Mouse (Mus musculus): ENCODE measurements around the gene Slit3. TPM values are rescaled to one million over a fixed set of nuclear protein-coding genes. Genes with fewer than 3 reads are reported as not detected.
A peak's percentile ranks its signal among the peaks of the same experiment; 100 is the strongest.

Slit3 gene
- total RNA-seq, 2 experiments from 2014 or later = 98.5 to 98.8 TPM

DNA sequence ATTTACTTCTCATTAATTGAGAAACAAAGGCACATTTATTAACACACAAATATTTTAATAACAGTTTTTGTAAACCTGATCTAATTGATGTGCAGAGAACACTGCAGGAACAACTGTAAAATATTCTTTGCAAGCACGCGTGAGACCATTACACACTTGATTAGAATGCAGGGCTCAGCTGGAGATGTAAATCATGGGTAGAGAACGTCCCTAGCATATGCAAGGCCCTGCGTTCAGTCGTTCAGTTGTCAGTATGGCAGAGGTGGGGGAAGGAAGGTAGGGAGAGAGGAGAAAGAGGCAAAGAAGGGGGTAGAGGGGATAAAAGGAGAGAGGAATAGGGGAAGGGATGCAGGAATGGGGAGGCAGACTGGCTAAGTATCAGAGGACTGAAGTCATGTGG, 61.9 kb downstream of the Slit3 start:
- no peak for DNase-seq (ENCODE audit: low spot score in 2 of 2)

DNA sequence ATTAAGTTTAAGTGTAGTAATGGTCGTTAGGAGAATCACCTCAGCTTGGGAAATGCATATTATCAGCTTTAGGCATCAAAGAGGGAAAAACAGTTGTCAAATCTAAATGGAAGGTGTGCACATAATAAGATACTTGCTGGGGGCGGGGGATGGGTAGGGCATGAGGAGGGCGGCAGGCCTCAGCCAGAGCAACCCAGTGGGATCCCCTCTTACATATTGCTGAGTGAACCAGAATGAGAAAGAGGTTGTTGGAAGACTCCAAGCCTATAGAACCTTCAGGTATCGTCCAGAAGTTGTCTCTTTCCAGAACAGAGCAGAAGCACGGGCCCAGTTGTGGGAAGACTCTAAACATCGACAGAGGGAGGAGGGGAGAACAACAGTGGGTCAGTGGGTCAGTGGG, 73.8 kb downstream of the Slit3 start:
- DNase-seq (ENCODE audit: low spot score in 2 of 2) = no peak

DNA sequence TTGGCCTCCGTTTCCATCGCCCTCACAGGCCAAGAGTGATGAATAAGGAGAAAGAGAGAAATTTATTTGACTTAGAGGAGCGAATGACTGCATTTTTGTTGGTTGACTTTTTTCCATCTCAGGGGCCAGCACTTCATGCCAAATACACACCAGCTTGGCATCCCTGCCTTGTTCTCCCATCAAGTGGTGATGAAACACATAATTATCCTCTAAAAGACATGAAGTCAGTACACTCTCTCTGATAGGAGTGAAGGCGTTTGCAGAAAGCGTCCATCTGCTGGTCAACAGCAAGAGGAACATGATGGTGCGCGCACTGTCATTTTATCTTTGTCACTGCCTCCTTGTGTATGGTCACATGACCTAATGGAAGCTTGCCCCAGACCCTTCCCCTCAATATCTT, 75.8 kb downstream of the Slit3 start:
- no peak for DNase-seq (ENCODE audit: low spot score in 2 of 2)

DNA sequence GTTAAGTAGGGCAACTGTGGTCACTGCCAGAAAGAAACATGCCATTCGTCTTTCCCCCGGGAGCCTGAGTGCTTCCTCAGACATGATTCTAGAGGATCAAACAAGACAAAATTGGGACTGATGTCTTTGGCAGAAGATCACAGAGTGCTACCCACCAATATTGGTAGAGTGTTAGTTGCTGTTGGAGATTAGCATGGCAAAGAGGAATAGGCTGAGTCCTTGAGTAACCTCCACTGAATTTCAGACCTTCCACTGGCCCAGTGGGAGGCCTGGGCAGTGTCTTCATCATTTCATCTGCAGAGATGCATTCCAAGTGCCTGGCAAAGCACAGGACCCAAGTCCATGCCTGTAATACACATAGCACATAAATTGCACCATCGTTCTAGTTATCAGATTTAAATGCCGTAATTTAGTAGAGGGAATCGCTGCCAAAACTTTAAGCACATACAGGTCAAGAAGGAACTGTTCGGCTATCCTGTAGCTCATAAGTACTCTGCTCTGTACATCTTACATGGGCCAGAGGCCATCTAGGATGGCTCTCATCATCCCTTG, 77.6 kb downstream of the Slit3 start:
- no peak for DNase-seq (ENCODE audit: low spot score in 2 of 2)

DNA sequence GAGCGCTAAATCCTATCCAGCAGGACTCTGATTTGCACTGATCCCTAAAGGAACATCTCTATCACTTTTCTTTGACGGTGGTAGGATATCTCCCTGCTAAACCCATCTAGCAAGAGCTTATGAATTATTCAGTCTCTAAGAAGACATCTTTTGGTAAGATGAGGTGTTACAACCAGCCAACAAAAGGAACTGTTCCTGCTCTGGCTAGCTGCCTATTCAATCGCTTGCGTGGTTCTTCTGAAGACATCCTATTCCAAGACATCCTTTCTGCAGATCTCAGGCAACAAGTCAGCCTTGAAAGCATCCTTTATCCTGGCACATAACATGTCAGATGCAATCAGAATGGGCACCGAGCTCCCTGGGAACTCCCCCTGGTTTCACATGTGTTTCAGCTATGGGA, 81.3 kb downstream of the Slit3 start:
- no peak for DNase-seq (ENCODE audit: low spot score in 2 of 2)

DNA sequence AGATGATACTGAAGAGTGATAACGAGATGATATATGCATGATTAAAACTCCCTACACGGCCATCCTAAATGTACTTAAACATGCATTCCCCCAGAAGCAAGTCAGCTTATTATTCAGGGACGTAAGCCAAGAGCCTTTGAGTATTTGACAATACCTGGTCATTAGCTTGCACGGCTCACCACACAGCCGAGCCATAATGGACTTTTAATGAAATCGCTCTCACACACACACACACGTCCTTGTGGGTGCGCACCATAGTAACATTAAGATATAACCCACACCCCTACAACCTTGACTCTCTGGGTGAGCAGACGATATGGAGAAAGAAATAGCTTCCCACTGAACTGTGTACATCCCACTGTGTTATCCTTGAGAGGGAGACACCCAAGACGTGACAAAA, 82.6 kb downstream of the Slit3 start:
- DNase-seq (ENCODE audit: low spot score in 2 of 2) = no peak

DNA sequence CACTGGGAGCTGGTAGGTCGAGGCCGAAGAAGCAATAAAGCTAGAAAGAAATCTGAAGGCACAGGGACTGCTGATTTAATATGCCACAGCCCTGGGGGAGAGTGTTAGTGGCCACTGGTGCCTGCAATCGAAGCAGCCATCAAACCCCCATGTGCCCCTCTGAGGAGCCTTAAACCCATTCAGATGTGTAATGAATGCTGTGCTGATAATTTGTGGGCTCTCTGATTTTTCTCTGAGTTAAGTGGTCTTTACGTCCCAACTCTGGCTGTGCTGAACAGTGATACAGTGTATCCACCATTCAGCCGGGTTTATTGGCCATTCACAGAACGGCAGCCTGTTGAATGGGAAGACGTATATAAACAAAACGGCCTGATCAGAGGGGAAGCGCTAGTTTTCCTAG, 83.1 kb downstream of the Slit3 start:
- DNase-seq (ENCODE audit: low spot score in 2 of 2) = no peak

DNA sequence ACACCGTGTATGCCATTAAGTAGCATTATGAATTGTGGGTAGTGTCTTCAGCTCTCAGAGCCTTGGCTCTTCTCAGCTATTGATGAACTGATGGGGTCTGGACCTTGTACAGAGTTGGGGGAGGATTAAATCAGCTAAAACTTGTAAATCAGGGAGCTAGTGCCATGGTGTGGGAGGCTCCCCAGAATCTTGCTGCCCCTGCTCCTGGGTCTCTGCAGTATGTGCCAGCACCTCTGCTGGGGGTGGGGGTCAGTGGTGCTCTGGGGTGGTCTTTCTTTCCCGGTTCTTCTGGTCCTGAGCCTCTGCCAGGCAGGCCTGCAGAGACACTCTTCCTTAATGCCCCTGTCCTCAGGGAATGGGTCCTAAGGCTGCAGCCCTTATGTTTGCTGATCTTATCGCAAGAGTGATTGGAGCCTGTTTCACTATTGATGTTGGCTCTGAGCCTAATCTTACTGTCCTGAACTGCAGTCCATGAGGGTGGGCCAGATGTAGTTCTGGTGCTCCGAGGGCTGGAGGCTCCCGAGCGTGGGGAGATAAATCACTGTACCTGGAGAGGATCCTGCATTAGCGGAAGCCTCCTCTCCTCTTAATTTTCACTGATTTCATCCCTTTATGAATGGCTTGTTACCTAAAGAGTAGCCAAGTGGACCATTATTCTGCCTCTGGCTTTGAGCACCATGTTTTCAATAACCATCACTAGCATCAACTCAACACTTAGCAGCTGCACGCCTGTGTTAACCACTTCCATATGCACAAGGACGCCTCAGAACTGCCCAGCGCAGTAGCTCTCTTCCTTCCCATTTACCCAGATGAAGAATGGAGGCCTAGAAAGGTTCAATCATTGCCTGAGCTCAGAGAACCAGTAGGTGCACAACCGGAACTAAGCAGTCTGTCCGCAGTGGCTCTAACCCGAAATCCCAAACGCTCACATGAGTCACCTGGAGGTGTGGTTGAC, 90.0 kb downstream of the Slit3 start:
- DNase-seq (ENCODE audit: low spot score in 2 of 2) = no peak

DNA sequence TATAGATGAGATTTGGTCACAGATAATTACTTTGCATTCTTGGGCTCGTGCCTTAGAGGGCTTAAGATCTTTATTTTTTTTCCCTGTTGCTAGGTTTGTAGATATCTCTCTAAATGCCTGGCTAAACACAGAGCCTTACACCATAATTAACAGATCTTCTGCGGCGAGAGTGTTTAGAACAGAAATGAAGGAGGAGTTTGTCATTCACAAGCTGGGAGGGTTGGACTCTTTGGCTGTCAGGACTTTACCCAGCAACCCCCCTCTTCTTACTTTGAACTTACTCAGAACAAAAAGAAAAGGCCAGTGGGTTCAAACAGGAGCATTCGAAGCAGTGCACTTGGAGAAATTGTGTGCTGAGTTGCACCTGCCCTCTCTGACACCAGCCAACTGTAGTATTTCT, 103.0 kb downstream of the Slit3 start:
- DNase-seq (ENCODE audit: low spot score in 2 of 2) = no peak

DNA sequence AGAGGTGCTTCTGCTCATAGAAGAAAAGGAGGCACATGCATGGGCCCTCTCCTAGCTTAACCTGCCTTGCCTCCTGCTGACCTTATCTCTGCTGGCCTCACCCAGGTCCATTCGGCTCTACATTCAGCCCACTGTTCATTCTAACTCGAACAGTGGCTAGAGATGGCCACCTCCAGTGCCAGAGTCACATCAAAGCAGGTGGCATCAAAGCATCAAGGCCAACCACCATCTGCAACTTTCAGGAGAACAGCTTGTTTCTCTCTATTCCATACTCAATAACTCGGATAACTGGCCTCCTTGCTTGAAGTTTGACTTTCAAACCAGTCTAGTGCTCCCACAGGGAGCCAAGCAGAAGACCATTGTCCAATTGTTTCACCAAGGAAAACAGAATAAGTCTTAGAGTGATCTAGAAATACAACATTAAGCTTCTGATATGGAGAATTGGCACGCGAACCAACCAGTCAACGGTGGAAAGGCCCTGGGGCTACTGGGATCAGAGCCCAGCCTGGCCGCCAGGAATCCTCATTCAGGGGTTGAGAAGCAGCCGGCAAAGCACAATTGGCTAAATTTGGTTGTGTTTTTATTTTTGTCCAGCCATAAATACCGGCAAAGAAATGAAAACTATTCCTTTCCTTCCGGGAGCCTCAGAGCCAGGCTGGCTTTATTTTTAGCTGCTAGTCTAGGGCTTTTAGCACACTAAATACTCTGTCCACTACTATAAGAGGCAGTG, 110.5 kb downstream of the Slit3 start:
- peak in 1 of 2 experiments; percentile 39 for DNase-seq (ENCODE audit: low spot score in 2 of 2)

DNA sequence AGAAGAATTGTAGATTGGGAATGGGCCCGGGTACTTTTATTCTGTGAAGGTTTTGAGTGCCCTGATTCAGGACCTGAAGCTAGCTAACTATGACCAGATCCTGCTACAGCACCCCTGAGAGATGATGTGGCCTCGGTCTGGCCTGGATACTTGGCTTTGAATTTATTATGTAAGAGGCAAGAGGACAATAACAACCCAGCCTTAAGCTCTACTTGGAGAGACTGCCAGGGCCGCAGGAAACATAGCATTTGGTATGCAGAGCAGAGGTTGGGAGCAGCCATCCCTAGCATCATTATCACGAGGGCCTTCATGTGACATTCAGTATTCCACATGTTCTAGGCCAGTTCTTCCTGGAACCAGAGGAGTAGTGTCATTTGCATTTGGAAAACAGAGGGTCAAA, 111.3 kb downstream of the Slit3 start:
- DNase-seq (ENCODE audit: low spot score in 2 of 2) = no peak

DNA sequence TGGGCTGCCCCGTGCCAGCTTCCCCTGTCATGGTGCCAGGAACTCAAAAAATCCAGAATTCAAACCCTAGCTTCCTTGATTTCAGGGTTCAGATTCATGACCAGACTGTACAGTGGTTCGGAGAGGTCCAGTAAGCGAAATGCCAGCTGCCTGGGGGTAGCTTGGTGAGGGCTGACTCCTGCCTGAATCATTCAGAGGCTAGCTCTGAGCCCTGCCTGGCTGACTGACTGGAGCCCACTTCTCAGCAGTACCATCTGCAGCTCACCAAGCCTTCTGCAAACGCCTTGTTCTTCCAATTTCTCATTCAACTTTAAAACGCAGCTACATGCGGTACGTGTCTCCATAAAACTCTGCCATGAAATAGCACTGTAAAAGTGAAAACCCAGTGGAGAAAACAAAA, 120.4 kb downstream of the Slit3 start:
- no peak for DNase-seq (ENCODE audit: low spot score in 2 of 2)

DNA sequence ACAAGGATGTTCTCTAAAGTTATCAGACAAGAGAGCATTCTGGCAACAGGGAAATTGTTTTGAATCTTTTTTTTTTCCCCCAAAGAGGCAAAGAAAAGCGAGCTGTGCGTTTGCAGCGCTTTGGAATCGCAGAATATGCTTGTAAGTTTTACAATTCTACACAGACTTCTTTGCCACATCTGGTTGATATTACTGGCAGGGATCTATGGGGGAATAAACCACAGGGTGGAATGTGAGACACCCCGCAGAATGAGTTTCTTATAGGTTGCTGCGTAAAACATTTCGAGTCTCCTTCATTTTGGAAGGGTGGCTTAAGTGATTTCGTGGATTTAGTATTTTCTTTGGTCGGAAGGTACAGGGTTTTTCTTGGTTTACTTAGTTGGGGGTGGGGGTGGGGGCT, 122.6 kb downstream of the Slit3 start:
- no peak for DNase-seq (ENCODE audit: low spot score in 2 of 2)

DNA sequence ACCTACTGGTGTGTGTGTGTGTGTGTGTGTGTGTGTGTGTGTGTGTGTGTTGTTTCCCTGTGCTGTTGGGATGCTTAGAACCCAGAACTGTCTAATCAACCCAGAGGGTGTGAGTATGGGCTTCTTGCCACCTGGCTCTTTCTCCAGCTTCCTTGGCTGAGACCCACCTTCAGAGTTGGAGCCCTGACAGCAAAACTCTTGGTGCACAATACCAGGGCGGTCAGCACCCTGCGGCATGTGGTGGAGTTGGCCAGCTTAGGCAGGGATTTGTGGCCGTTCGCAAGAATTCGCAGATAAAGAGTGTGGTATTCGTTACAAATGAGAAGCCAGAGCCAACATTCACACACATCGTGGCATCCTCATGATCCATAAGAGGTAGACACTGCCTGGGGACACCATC, 123.5 kb downstream of the Slit3 start:
- DNase-seq (ENCODE audit: low spot score in 2 of 2) = peak; percentile 57 to 67

DNA sequence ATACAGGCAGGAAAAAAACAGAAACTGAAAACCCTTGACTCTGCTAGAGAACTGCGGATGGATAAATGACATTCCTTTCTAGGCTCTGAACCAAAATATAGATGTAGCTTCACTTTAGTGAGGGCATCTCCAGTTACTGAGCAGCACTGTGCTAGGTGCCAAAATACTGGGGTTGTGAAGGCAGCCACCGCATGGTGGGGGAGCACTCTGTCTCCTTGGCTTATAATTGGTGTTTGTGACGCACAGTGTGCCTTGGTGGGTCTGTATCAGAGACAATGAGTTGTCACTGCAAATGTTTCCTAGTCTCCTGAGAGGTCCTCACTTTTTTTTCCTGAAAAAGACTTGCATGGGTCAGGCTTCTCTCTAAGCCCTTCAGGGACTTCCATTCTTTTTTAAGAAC, 125.6 kb downstream of the Slit3 start:
- no peak for DNase-seq (ENCODE audit: low spot score in 2 of 2)

DNA sequence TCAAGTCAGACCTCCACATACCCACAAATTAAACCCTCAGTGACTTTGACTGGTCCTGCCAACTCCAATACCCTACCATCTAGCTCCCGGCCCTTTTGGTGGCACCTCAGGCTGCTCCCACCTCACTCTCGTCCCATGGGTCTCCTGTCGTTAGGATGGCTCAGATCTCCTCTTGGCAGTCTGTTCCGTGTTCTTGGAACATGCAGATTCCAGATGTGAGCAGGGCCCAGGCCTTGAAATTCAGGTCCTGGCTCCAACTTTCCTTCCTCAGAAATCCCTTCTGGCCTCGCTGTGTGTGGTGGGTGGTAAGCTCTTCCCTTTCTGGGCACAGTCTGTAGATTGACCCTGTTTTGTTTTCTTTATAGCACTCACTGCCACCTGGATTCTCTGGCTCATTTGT, 127.1 kb downstream of the Slit3 start:
- DNase-seq (ENCODE audit: low spot score in 2 of 2) = no peak

DNA sequence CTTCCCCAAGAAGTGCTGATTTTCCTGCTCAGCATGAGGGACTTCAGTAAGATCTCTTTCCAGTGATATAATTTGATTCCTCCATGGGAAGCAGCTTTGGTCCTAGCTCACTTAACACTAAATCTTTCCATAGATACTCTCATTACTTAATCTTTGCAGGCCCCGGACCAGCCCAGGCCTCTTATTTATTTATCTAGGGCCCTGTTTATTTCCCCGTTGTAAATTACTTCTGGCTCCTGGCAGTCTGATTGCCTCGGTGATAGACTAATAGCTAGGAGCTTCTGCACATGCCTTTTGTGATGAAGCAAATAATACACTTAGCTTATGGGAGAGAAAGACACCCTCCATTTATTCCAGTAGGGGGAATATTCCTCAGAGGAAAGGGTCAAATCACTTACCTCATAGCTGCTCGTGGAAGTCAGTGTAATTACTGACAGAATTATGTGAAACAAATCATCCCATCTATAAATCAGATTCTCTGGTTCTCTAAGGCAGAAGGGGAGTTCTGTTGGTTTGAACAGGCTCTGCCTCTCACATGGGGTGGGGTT, 129.9 kb downstream of the Slit3 start:
- no peak for DNase-seq (ENCODE audit: low spot score in 2 of 2)

DNA sequence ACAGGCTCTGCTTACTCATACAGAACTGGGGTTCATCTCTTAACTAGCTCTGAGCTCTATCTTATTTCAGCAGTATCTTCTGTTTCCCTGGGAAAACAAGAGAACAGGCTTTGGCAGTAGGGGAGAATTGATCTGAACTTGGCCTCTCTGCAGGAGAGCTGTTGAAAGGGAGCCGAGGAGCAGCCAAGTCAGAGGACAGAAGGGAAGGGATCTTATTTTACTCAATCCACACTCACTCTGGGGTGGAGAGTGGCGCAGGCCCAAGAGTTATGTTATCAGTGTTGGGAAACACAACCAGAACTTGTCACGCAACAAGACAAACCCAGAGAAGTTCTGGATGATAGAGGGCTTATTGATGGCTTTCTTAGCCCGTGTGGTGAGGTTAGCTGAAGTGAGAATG, 130.9 kb downstream of the Slit3 start:
- DNase-seq (ENCODE audit: low spot score in 2 of 2) = no peak

DNA sequence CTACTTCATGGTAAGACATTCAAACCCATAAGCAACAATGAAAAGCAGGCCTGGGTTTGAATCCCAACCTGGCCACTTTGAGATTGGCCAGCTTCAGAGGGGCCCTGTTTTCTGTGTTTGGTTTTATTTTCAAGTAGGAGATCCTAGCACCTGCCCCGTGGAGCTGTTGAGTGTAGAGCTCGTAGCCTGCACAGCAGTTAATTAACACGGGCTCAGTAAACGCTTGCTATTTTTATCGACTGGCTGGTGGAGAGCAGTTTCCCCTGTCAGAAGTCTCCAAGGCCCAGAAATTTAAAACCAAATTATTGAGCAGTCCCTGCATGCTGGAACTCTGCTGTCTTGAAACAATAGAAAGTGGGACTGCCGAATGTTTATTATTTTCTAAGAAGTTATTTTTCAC, 136.3 kb downstream of the Slit3 start:
- DNase-seq (ENCODE audit: low spot score in 2 of 2) = no peak

DNA sequence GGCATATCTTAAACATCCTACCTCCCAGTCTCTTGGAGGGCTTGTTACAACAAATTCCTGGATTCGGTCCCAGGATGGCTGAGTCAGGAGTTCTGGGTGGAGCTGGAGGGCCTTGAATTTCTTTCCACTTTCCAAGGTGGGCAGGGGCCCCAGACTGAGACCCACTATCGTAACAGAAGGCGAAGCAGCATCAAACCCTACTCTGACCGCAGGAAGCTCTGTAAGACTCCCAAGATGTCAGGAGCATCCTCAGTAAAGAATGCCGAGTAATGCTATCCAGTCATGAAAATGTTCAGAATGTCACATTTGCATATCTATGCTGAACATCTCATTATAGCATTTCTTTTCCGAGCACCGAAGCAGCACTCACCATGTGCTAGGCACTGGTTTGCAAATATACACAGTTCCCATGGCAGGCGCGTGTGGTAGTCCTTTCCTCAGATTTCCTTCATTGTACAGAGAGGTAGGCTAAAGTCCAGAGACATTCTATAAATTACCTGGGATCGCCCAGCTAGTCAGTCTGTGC, 140.6 kb downstream of the Slit3 start:
- no peak for DNase-seq (ENCODE audit: low spot score in 2 of 2)

DNA sequence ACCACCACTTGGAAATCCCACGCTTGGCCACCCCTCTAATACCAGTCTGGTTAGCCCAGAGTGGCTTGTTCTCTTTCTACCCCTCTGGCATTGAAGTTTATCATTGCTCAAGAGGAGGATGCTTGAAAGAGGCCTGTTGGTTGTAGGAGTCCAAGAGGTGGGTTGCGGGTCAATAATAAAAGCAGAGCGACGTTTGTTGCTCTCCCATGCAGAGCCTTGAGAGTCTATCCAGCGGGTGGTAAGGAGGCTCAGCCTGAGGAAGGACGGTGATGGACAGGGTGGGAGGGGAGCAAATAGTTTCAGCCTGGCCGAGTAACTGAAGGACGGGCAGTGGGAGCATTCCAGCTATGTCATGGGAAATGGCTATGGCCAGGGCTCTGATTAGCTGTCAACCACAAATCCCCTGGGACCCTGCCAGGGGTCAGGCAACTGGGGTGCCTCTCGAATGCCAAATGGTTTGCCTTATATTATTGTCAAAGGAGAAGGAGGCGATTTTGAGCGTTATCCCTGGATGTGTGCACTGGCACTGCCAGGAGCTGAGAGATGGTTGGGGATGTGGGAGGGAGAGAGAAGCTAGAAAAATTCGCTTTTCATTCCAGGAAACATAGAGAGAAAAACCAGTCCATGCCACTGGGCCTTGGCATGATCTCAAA, 141.4 kb downstream of the Slit3 start:
- DNase-seq (ENCODE audit: low spot score in 2 of 2) = no peak
